Mouse (Mus musculus): ENCODE results near the gene Dennd6b. TPM values are rescaled to one million over a fixed set of nuclear protein-coding genes. Genes with fewer than 3 reads are reported as not detected.

Gene Dennd6b
- 10 to 100 TPM; 36.9 to 42.4 TPM for polyA plus RNA-seq (2017; shearing (Covaris generic))

GRCm38 (mm10) chr15:89196313-89196706, at the start of gene Dennd6b:
Gene Dennd6b, minus strand, starts transcription at chr15:89196496.

GRCm38 (mm10) chr15:89210915-89211715, 14.8 kb upstream of the Dennd6b start, which contains the start of gene Ppp6r2:
Gene Ppp6r2, plus strand, starts transcription at chr15:89211553.

GRCm38 (mm10) chr15:89180571-89181229, 15.6 kb downstream of the Dennd6b start, which contains the start of gene Plxnb2:
Gene Plxnb2, minus strand, starts transcription at chr15:89180788.

GRCm38 (mm10) chr15:89149271-89150040, 46.8 kb downstream of the Dennd6b start, which contains the start of gene Mapk11:
Gene Mapk11, minus strand, starts transcription at chr15:89149628.

GRCm38 (mm10) chr15:89140659-89141252, 55.5 kb downstream of the Dennd6b start, which contains the start of gene Mapk12:
Gene Mapk12, minus strand, starts transcription at chr15:89140703.

Other genes with a start within 250 kb of the Dennd6b start
- not detected for gene Ttll8, start 242.1 kb downstream of the Dennd6b start, polyA plus RNA-seq (2017; shearing (Covaris generic))
- under 1 TPM in 1 of 2 experiments, not detected in 1; 0.18 TPM for gene Mlc1, start 217.5 kb downstream of the Dennd6b start, polyA plus RNA-seq (2017; shearing (Covaris generic))
- under 1 TPM; 0.13 to 0.84 TPM for gene Mov10l1, start 213.6 kb downstream of the Dennd6b start, polyA plus RNA-seq (2017; shearing (Covaris generic))
- 1 to 10 TPM in 1 of 2 experiments, under 1 TPM in 1; 0.88 to 1.2 TPM for gene Panx2, start 136.8 kb downstream of the Dennd6b start, polyA plus RNA-seq (2017; shearing (Covaris generic))
- 10 to 100 TPM; 86.7 to 98.2 TPM for gene Trabd, start 121.4 kb downstream of the Dennd6b start, polyA plus RNA-seq (2017; shearing (Covaris generic))
- 10 to 100 TPM; 53.0 to 58.7 TPM for gene Selenoo, start 107.4 kb downstream of the Dennd6b start, polyA plus RNA-seq (2017; shearing (Covaris generic))
- gene Tubgcp6, start 73.4 kb downstream of the Dennd6b start, polyA plus RNA-seq (2017; shearing (Covaris generic)), result 10 to 100 TPM; 24.7 to 25.1 TPM
- 10 to 100 TPM; 55.7 to 63.3 TPM for gene Hdac10, start 67.8 kb downstream of the Dennd6b start, polyA plus RNA-seq (2017; shearing (Covaris generic))
- 10 to 100 TPM in 1 of 2 experiments, 1 to 10 TPM in 1; 8.4 to 18.8 TPM for gene Mapk12, start 55.8 kb downstream of the Dennd6b start, polyA plus RNA-seq (2017; shearing (Covaris generic))
- gene Mapk11, start 46.9 kb downstream of the Dennd6b start, polyA plus RNA-seq (2017; shearing (Covaris generic)), result 100 to 1,000 TPM in 1 of 2 experiments, 10 to 100 TPM in 1; 50.7 to 111 TPM
- gene Plxnb2, start 15.7 kb downstream of the Dennd6b start, polyA plus RNA-seq (2017; shearing (Covaris generic)), result 1 to 10 TPM; 2.3 to 6.2 TPM
- gene Ppp6r2, start 15.1 kb upstream of the Dennd6b start, polyA plus RNA-seq (2017; shearing (Covaris generic)), result 10 to 100 TPM; 19.8 to 22.8 TPM
- gene Sbf1, start 118.8 kb upstream of the Dennd6b start, polyA plus RNA-seq (2017; shearing (Covaris generic)), result 100 to 1,000 TPM; 183 to 186 TPM
- gene Adm2, start 126.2 kb upstream of the Dennd6b start, polyA plus RNA-seq (2017; shearing (Covaris generic)), result not detected
- not detected for gene Miox, start 137.9 kb upstream of the Dennd6b start, polyA plus RNA-seq (2017; shearing (Covaris generic))
- 10 to 100 TPM; 57.0 to 69.5 TPM for gene Lmf2, start 159.2 kb upstream of the Dennd6b start, polyA plus RNA-seq (2017; shearing (Covaris generic))
- gene Ncaph2, start 159.2 kb upstream of the Dennd6b start, polyA plus RNA-seq (2017; shearing (Covaris generic)), result 100 to 1,000 TPM; 139 to 146 TPM
- gene Sco2, start 177.3 kb upstream of the Dennd6b start, polyA plus RNA-seq (2017; shearing (Covaris generic)), result 10 to 100 TPM in 1 of 2 experiments, 1 to 10 TPM in 1; 7.7 to 19.2 TPM
- gene Tymp, start 180.5 kb upstream of the Dennd6b start, polyA plus RNA-seq (2017; shearing (Covaris generic)), result 1 to 10 TPM; 1.5 to 1.8 TPM
- gene Odf3b, start 182.8 kb upstream of the Dennd6b start, polyA plus RNA-seq (2017; shearing (Covaris generic)), result 1 to 10 TPM in 1 of 2 experiments, under 1 TPM in 1; 0.71 to 1.4 TPM
- gene Klhdc7b, start 188.4 kb upstream of the Dennd6b start, polyA plus RNA-seq (2017; shearing (Covaris generic)), result under 1 TPM; 0.13 to 0.83 TPM
- gene Syce3, start 214.0 kb upstream of the Dennd6b start, polyA plus RNA-seq (2017; shearing (Covaris generic)), result under 1 TPM in 1 of 2 experiments, not detected in 1; 0.62 TPM
- 1 to 10 TPM in 1 of 2 experiments, under 1 TPM in 1; 0.64 to 1.6 TPM for gene Cpt1b, start 229.4 kb upstream of the Dennd6b start, polyA plus RNA-seq (2017; shearing (Covaris generic))
- 1 to 10 TPM; 3.3 to 6.9 TPM for gene C730034F03Rik, start 233.1 kb upstream of the Dennd6b start, polyA plus RNA-seq (2017; shearing (Covaris generic))
- not detected for gene Gm44502, start 233.2 kb upstream of the Dennd6b start, polyA plus RNA-seq (2017; shearing (Covaris generic))
- gene Chkb, start 233.4 kb upstream of the Dennd6b start, polyA plus RNA-seq (2017; shearing (Covaris generic)), result 100 to 1,000 TPM; 103 to 119 TPM

Measured in inflammation-experienced regulatory T-cells (primary cell).